Mouse (Mus musculus): ENCODE measurements at regions not wholly inside any gene's neighbourhood (a gene's known extent, or its start where the extent isn't known, plus 50 kb on each side); places are given as distances from the start of the nearest gene placed in this dataset.

DNA sequence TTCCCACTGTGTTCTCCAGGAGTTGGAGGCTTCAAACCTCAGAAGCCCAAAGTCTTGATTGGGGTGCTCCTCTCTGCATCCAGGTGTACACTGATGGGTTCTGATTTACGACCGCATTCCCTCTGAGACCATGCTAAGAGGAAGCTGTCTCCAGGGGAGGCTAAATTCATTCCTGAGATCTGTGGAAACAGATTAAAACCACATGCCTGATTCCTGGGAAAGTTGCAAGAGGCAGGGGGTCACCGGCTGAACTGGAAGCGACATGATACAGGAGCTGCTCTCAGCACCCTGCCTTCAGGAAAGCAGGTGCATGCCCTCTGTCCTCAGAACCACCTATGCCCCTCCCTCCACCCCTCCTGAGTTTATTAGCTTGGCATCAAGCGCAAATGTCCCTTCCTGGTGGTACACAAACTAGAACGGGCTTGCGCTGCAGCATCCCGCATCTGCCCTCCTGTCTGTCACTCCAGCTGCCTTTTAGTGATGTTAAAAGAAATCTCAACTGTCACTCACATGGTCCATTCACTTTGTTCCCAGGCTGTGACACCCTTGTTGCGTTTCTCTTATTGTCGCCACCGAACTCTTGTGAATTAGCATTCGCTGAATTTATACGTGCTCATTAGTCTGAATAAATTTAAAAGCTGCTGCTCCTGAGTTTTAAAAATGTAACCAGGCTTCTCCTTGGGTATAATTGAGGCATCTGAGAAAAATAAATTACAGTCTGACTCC is 446.3 kb upstream of the 3110018I06Rik start:
- no peak for DNase-seq

DNA sequence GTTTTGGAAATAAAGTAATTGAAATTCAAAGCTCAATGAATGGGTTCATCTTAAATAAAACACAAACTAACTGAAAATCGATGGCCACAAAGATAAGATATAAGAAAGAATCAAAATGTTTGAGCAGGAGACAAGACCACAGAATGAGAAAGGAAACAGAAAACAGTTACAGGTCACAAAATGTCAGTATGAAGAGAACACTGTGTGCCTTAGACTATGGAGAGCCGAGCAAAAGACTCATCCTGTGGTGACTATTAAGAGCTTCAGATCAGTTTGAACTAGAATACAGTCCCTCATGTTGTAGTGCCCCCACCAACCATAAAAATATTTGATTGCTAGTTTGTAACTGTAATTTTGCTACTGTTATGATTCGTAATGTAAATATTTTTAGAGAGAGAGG is 441.9 kb upstream of the 3110018I06Rik start:
- no peak for DNase-seq

DNA sequence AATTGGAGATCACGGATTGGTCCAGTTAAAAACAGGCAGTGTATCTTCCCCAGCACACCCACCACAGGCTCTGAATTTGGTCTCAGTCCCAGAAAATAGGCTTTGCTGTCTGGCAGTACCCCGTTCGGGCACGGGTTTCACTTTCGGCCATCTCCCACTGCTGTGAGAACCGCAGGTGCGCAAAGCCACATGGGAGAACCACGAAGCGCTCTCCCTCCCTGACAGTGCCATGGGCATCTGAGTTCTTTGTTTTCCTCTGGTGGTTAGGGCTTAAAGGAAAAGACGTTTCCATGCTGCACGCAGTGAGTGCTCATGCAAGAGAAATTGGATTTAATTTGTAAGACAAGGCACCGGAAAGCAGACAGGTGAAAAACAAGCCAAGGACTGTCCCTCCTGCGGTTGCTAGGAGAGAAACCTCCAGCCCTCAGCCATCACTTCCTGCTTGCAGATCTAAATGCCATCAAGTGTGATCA is 441.3 kb upstream of the 3110018I06Rik start:
- no peak for DNase-seq

DNA sequence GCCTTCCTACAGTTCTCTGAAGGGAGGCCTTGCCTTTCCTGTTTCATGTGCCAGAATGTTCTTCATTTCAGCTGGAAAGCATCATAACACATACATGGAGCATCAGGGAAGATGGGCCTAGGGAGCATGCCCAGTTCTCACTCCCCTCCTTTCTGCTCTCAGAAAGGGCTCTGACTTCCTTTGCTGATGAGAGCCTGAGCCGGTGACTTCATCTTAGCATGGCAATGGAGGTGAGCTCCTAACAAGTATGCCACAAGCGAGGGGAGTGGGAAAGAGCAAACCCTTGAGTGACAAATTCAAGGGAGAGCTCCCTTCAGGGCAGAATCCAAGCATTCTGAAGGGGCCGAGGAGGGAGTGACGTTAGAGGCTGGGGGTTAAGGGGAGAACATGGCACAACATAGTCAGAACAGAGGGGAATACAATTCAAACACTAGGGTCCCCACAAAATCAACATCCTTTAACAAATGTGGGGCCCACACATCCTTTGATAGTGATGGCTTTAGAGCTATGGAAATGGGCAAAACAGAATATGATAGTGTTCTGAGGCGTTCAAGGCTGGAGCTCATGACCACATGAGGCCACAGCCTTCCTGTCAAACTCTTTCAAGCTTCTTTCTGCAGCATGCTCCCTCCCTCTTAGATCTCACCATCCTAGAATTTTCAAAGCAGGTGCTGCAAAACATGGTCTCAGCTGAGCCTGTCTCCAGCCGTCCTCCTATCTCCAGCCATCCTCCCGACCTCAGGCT is 437.4 kb upstream of the 3110018I06Rik start:
- no peak for DNase-seq

DNA sequence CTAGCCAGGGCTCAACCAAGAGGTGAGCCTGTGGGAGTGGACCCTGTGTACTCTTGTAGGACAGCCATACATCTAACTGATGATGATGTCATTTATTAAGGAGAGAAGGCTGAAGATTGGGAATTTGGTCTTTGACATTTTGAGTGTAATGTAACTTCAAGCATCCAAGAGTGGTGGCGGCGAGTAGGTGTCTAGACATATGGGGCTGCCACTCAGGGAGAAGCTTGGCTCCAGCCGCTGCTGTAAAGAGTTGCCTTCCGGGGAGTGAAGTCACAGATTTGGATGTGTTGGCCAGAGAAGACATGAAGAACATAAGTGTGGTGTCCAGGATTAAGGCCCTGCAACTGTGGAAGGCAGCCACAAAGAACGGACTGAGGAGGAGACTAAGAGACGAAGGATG is 436.3 kb upstream of the 3110018I06Rik start:
- no peak for DNase-seq

DNA sequence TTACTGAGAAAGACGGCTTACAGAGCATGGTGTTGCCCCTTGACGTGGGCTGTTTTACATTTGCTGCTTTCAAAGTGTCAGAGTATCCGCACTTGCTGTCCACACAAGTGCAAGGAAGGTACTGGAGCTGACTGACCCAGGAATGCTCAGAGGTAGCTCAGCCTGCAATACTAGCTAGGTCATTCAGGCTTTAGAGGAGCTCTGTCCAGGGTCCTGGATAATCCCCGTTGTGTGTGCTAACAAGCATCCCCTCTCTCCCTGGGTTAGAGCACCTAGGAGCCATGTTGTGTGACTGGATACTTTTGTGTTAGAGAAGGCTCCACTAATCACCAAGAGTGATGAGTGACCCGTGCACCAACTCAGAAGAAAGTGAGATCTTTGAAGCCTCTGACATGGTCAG is 431.9 kb upstream of the 3110018I06Rik start:
- DNase-seq, result no peak

DNA sequence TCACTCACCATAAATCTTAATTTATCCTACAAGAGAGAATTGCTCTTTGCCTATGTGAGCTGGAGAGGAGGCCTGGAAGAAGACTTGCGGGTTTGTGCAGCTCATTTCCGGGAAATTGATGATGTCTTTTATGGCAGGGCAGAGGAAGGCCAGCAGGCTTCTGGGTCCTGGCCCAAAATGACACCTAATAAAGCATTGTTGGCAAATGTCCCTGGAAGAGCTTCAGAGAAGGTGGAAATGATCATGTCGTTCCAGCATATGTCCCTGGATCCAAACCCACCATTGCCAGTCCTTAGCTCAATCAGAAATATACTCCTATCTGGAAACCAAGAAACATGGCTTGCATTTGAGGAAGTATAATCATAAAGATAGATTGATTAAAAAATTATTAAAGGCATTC is 427.9 kb upstream of the 3110018I06Rik start:
- DNase-seq, result no peak

DNA sequence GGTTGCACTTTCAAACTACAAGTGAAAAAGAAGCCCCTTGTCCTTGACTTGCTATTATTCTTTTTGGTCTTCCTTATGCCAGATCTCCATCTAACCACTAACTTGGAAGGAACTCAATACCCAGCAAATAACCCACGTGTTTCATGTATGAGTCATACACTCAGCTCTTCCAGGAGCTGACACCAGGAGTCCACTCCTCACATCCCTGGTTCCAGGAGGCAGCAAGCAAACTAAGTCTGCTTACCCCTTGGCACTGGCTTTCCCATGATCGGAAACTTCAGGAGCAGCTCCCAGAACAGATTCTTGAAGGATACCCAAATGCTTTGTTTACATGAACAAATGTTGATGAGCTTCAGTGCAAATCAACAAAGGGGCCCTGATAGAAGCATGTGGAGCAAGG is 421.1 kb upstream of the 3110018I06Rik start:
- no peak for DNase-seq

DNA sequence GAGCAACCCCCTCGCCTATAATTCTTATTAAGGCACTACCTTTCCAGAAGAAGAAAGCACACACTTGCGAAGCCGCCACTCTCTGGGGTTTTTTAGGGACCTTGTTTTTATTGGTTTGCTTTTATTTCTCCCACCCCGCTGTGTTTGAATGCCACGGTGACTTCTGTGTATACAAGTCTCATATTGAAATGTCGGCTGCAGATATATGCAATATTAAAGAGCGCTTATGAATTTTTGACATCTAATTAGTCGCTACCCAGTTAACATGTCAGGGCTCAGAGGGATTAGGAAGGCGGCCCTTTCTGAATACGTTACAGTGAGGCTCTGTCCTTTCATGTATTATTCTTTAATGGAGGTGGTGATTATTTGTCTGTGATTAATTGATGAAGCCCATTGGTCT is 405.9 kb upstream of the 3110018I06Rik start:
- no peak for DNase-seq

DNA sequence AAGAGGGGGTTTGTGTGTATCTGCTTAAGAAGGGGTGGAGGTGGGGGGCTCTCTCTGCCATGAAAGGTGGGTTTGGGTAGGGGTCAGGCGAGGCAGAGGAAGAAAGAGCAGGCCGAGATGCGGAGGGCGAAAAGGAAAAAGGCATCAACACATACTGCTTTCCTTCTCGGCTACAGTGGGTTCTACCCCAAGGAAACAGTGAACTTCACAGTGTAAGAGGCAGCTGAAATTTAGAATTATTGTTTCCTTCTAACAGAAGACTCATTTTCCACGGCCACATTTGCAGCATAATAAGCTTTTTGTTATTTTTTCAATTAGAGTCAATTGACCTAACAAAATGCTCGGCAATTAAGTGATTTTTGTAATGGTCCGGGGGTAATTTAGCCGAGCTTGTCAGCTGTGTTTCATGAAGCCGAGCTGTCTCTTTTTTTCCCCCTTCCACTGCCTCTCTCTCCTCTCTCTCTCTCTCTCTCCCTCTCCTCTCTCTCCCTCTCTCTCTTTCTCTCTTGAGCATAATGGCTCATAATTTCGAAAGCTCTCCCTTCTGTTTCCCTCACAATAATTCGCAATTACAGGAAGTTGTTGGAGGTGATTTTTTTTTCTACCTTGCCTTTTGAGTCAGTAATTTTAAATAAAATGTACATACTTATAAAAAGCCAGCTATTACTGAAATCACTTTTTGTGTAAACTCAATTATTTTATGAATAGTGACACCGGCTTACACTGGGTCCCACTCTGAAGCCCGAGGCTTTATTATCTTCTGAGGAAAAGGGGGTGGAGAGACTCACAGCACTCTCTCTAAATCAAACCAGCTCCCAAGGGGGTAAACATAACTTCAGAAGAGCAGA is 403.1 kb upstream of the 3110018I06Rik start:
- no peak for DNase-seq

DNA sequence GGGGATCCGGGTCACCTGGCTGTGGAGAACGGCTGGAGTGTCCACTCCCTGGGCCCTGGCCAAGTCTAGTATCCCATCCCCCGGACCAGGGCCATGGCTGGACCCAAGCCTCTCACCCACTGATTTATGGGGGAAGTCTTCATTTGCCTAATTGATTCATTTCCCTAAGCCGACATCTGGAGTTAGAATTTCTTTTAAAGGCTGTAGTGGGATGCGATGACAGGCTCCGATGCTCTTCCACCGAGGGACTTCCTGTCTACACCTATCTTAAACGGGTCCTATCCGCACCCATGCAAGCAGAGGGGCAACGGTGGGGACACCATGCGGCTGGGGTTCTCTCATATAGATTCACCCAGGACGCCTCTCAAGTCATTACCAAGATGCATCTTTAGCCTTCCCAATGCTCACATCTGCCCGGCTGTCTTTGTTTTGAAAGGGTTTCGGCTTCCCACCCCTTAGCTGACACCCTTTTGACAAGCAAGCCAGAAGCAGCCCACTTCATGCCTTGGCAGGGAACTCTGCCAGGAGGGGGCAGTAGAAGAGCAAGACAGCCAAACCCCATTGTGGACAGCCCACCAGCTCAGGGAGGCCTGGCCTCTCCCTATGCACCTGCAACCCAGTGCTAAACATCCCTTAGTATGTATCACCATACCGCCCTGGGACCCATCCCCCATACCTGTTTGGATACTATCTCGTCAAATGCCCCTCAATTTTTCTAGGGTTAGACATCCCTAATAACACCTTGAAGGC is 402.4 kb upstream of the 3110018I06Rik start:
- no peak for DNase-seq

DNA sequence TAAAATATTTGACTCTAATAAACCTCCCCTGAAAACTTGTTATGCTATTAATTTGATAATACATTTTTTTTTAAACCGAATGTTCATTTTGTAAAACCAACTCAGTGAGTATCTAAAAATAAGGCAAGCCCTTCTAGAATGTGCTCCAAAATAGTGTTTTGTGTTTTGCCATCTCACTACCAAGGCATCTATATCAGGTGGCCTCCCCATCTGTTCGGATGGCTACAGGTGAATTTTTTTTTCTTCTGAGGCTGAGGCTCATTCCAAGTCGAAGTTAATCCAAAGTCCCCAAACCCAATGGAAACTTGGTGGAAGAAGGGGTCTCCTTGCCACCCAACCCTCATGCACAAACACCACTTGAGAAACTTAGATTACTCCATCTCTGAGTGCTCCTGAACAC is 396.3 kb upstream of the 3110018I06Rik start:
- DNase-seq, result no peak

DNA sequence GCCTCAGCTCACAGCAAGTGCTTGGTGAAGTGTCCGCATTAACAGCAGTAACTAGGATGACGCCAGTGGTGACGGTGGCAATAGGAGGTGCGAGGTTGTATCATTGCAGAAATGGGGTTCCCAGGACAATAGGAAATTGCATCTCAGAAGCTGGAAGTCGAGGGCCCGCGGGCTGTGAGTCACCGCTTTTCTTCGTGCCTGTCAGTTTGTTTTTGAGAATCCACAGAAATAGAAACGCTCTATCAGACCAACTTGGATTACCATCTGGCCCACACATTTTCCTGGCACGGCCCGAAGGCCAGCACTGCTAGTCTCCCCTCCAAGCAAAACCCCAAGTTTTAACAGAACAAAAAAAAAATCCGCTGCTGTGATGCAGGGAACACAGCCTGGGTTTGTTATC is 395.1 kb upstream of the 3110018I06Rik start:
- no peak for DNase-seq

DNA sequence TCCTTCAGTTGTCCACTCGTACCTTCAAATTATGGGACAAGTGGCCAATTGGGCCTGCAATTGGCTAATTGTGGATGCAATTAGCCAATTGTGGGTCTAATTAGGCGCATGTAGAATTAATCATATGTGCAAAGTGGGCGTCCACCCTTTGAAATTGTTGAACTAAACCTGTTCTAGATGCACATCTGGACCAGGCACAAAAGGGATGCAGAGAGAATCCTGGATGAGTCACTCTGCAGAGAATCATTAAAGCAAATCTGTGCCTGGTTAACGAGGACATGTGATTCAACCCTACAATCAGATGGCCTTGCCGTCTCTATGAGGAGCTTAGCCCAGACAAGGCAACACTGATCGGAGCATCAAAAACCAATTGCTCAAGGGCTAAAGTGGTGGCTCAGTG is 393.0 kb upstream of the 3110018I06Rik start:
- DNase-seq, result no peak

DNA sequence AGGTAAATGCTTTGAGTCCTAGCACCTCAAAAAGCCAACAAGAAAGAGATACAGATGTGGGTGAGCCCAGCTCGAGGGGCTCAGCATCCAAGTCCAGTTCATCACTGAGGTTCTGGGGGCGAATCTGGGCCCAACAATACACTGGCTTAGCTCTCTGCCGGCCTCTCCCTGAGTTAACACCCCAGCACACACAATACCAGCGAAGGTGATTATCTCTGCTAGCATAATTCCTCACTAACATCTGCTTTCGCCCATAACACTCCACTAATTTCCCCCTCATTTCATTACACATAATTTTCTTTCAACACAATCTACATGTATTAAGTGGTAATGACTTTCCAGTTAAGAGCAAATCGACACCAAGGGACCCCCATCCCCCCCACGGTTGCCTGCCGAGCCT is 383.9 kb upstream of the 3110018I06Rik start:
- no peak for DNase-seq

DNA sequence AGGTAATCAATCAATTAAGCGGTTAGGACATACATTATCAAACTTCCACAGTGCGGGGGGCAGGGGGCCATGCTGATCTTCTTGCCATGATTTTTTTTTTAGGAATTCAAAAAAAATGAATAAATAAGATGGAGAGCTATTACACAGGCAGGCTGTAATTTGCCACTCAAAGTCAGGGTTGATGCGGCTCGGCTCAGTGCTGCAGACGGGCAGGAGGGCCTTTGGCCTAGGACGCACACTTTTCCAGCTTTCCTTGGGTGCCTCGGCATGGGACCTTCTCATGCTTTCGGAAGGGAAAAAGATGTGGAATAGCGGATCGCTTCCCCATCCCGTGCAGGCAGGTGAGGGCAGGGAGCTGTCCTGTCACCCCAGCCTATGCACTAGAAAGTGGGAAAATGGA is 383.4 kb upstream of the 3110018I06Rik start:
- DNase-seq, result no peak

DNA sequence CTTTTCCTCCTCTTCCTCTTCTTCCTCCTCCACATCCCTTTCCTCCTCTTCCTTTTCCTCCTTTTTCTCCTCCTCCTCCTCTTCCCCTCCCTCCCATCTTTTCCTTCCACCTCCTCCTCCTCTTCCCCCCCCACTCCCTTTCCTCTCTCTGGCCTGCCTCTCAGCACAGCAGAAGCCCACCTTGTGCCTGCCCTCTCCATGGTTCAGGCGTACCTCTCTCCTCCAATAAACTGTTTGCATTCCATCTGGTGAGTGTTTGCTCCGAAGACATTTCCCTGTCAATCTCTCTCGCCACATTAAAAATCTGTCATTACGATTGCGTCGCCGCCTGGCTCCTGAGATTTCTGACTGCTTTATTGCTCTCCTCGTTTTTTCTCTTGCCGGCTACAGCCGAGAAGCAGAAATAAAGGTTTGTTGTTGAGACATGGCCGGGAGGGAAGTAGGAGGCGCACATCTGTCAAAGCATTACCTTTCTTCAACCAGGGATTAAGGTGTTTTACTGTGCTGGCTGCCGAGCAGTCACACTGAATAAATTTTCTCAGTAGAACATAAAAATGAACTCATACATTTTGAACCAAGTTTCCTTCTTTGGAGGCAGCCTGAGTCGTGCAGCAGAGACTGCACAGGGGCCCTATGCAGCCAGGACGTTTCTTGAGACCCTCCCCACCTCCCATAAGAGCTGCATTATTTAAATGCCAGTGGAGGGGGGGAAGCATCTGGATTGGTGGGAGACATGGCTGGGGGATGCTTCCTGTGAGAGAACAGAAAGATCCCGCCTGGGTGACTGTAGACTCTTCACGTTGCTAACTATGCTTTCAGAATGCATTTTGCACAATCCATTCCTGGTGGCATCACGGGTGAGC is 376.3 kb upstream of the 3110018I06Rik start:
- DNase-seq, result no peak

DNA sequence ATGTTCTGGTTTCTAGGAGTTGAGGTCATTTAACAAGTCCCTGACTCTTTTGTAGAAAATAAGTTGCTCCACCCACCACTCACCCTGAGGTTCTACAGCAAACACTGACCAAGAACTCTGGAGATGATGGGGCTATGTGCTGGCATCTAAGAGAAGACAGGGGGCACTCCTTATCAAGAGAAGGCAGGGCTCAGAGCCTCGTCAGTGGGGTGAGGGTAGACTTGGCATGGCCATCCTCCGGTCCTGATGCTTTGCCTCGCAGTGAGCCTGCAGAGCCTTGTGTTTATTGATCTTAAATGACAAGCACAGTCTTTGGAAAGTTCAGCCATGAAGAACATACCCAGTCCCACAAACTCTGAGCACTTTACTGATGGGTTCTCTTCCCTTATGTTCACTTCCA is 370.1 kb upstream of the 3110018I06Rik start:
- no peak for DNase-seq

DNA sequence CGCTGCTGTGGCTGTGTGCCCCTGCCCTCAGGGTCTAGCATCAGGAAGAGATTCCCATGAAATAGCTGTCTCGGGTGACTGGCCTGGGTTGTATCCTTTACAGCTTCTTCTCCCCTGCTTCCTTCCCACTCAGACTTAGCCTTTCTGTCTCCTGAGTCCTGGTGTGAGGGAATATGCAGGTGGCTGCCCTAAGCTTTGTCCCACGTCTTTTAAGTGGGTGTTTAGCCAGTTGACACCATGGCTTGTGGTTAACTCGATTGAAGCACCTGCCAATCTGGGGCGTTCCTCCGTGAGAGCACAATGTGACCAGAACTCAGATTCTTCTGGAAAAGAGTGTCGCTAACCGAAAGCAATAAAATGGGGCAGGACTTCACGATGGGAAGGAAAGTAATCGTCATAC is 369.4 kb upstream of the 3110018I06Rik start:
- no peak for DNase-seq

DNA sequence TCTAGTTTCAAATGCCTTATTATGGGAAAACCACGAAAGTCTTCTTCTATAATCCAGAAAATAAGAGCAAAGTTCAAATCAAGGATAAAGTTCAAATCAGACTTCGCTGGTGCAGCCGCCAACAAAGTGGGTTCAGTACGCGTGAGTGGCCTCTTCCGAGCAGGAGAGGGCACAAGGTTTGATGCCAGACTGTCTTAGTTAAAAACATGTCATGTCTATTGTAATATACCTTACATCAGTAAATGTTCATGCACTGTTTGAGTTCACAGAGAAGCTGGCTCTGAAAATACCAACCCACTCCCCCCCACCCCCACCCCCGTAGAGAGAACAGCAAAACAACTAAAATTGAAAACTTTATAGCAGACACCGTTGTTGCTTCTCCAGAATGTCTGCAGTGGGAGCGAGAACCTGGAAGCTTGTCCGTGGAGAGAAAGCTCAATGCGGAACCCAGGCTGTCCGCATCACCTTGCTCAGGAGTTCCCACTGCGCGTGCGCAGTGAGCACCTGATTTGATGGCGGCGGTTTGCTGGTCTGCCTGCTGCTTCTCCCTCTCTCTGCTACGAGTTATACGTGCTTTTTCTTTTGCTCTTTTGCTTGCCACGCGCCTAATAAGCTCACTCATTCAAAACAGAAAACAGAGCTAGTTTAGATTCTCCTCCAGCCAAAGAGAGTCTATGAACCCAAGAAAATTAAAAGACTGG is 367.8 kb upstream of the 3110018I06Rik start:
- DNase-seq, result no peak

DNA sequence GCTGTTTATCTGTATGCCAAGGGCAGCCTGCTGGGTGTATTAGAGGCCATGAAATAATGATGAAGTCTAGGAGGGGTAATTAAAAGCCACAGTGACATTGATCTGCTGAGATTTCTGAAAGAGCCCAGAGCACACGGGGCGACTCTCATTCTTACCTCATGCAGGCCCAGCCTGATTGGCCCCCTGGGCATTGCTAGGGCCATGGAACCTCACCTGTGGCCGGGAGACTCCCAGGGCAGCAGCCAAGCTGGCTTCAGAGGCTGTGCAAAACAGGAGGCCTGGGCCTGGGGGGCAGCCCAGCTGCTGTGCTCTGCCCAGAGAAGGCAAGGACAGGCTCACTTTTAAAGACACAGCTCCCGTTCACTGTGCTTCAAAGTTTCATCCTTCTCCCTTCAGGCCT is 366.4 kb upstream of the 3110018I06Rik start:
- no peak for DNase-seq

All from gastrocnemius, postnatal 10 days (tissue).